Mouse (Mus musculus) urinary bladder, adult 2 months (tissue): ENCODE measurements around the gene Lta. TPM values are rescaled to one million over a fixed set of nuclear protein-coding genes. Genes with fewer than 3 reads are reported as not detected.

ENCODE experiments used
- DNase-seq: peaks from one replicate; pipeline ENCODE4 v3.0.0; 2022; ENCODE audit warnings: low spot score
- polyA plus RNA-seq: library from polyadenylated mRNA; depleted of rRNA; stranded (reverse); fragments of >200 nt; gene quantifications from 2 replicates; pipeline ENCODE4 v1.2.3, GENCODE M21; 2012; rRNA removed

The Lta gene
- polyA plus RNA-seq, 1 experiment: 0.43 TPM

GRCm38 (mm10) chr17:35158850-35159593, 46.1 kb downstream of the Lta start:
- DNase-seq: no peak

DNA sequence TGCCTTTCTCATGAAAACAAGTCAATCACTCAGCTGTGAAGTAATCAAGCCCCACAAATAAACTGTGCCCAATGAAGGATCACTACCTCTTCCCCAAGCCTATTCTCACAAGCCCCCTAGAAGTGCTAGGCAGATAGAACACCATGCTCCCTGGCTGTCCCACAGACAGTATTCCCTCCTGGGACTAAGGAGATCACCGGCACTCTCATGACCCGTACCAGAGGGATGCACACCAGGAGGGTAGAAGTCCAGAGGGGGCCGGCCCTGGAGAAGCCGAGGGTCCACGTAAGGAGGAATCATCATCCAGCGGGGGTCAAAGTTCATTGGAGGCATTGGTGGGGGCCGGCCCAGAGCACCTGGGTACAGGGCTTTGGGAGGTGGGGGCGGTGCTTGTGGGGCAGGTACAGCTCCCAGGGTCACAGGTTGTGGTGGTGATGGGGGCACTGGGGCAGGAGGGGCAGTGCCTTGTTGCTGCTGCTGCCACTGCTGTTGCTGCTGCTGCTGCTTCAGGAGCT, 47.4 kb downstream of the Lta start:
- no peak for DNase-seq

GRCm38 (mm10) chr17:35157254-35157653, 47.9 kb downstream of the Lta start:
- no peak for DNase-seq

DNA sequence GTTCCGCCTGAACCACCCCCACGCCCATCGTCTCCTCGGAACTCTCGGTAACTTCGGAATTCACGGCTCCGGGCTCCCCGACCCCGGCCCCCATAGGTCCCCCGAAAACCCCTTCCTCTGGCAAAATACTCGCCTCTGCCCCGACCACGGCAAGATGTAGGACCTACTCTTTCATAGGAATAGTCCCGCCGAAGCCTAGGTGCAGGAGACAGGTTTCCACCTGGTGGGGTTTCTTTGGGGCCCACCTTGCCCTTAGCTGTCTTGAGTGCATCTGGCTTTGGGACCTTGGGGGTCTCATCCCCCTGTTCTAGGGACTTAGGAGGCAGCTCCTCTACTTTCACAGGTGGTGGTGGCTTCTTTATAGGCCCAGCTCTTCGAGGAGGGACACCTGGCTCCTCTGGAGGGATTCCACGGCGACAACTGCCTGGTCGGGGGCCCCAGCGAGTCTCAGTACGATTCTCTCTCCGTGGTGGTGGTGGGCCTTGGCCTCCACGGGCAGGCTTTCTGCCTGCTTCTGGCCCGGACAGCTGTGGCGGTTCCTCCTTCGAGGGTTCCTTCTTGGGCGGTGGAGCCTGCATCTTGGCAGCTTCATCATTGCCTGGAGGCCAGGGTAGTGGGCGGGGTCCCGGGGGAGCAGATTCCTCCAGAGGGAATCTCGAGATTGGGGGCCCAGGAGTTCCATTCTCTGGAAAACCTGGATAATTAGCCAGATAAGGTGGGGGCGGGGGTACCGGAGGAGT, 48.5 kb downstream of the Lta start:
- no peak for DNase-seq

DNA sequence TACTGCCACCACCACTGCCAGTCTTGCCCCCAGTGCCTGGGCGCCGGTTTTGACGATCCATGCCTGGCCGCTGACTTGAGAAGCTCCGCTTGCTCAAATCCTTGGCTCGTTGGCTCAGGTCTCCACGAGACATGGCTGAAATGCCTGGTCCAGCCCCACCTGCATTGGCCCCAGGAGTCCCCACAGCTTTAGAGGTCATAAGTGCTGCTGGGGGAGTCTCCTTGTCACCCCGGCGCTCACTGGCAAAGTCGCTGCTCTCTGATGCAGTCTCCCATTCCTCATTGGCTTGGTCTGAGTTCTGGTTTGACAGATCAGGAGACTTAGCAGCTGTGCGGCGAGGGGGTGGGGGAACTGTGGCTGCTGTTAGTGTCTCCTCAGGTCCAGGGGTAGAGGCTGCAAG, 49.7 kb downstream of the Lta start:
- no peak for DNase-seq

DNA sequence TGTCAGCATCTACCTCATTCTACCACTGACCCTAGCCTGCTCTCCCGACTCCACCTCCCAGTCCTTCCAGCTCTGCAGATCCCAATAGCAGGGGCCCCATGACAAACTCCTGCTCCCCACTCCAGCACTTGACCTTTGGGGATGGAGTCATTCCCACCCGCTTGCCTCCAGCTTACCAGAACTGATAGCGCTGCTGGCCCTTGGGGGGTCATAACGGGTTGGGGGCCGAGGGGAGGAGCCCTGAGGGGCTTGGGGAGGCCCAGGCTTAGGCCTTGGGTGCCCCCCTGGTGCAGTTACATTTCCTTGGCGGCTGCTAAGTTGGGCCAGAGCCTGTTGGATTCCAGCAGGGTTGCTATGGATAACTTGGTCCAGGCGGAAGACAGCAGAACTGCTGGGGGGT, 50.5 kb downstream of the Lta start:
- DNase-seq: no peak

- no peak for DNase-seq
Measured at GRCm38 (mm10) chr17:35153931-35154330, 51.2 kb downstream of the Lta start.

Other genes starting within 250 kb of the Lta start
- gene Hspa1b, start 246.1 kb downstream of the Lta start, polyA plus RNA-seq: 100 and 116 TPM in 2 replicates
- gene Gm20481, start 235.4 kb downstream of the Lta start, polyA plus RNA-seq: not detected in 2 replicates
- gene Hspa1a, start 233.2 kb downstream of the Lta start, polyA plus RNA-seq: 52.7 and 54.4 TPM in 2 replicates
- 0.47 and 0.54 TPM in 2 replicates for gene Hspa1l, start 232.6 kb downstream of the Lta start, polyA plus RNA-seq
- gene Lsm2, start 223.5 kb downstream of the Lta start, polyA plus RNA-seq: 47.8 and 58.4 TPM in 2 replicates
- 49.8 and 53.0 TPM in 2 replicates for gene Vars, start 204.4 kb downstream of the Lta start, polyA plus RNA-seq
- 5.2 and 6.1 TPM in 2 replicates for gene Vwa7, start 188.8 kb downstream of the Lta start, polyA plus RNA-seq
- gene Sapcd1, start 177.3 kb downstream of the Lta start, polyA plus RNA-seq: 0.77 and 0.81 TPM in 2 replicates
- gene Msh5, start 158.6 kb downstream of the Lta start, polyA plus RNA-seq: 1.2 and 1.4 TPM in 2 replicates
- 149 and 191 TPM in 2 replicates for gene Clic1, start 155.4 kb downstream of the Lta start, polyA plus RNA-seq
- gene Ddah2, start 146.3 kb downstream of the Lta start, polyA plus RNA-seq: 60.5 and 68.6 TPM in 2 replicates
- 0.26 and 0.37 TPM in 2 replicates for gene Ly6g6c, start 140.0 kb downstream of the Lta start, polyA plus RNA-seq
- gene Mpig6b, start 139.2 kb downstream of the Lta start, polyA plus RNA-seq: 0.44 and 0.48 TPM in 2 replicates
- gene Ly6g6e, start 128.4 kb downstream of the Lta start, polyA plus RNA-seq: 9.5 and 12.9 TPM in 2 replicates
- gene Ly6g6d, start 127.3 kb downstream of the Lta start, polyA plus RNA-seq: 5.4 and 5.8 TPM in 2 replicates
- 0.15 TPM in 1 of 2 replicates, not detected in the other for gene Ly6g6f, start 119.7 kb downstream of the Lta start, polyA plus RNA-seq
- 104 and 114 TPM in 2 replicates for gene Abhd16a, start 116.1 kb downstream of the Lta start, polyA plus RNA-seq
- gene Ly6g5c, start 97.1 kb downstream of the Lta start, polyA plus RNA-seq: not detected in 2 replicates
- gene Ly6g5b, start 89.9 kb downstream of the Lta start, polyA plus RNA-seq: 1.0 and 1.2 TPM in 2 replicates
- gene Gpank1, start 83.9 kb downstream of the Lta start, polyA plus RNA-seq: 16.2 and 19.3 TPM in 2 replicates
- gene Csnk2b, start 83.3 kb downstream of the Lta start, polyA plus RNA-seq: 116 and 122 TPM in 2 replicates
- gene D17H6S53E, start 79.0 kb downstream of the Lta start, polyA plus RNA-seq: 10.2 and 12.6 TPM in 2 replicates
- 0.22 and 0.29 TPM in 2 replicates for gene Apom, start 73.3 kb downstream of the Lta start, polyA plus RNA-seq
- gene Bag6, start 70.2 kb downstream of the Lta start, polyA plus RNA-seq: 130 and 136 TPM in 2 replicates
- 170 and 213 TPM in 2 replicates for gene Prrc2a, start 40.5 kb downstream of the Lta start, polyA plus RNA-seq
- gene Aif1, start 29.3 kb downstream of the Lta start, polyA plus RNA-seq: 11.2 and 13.3 TPM in 2 replicates
- gene Lst1, start 16.9 kb downstream of the Lta start, polyA plus RNA-seq: 20.4 and 23.0 TPM in 2 replicates
- gene Ltb, start 10.9 kb downstream of the Lta start, polyA plus RNA-seq: 2.6 and 3.5 TPM in 2 replicates
- gene Tnf, start 3.3 kb downstream of the Lta start, polyA plus RNA-seq: 0.55 and 0.83 TPM in 2 replicates
- gene Gm16181, start 15.5 kb upstream of the Lta start, polyA plus RNA-seq: 0.18 TPM in 1 of 2 replicates, not detected in the other
- 11.9 and 14.5 TPM in 2 replicates for gene Atp6v1g2, start 28.3 kb upstream of the Lta start, polyA plus RNA-seq
- gene Nfkbil1, start 30.4 kb upstream of the Lta start, polyA plus RNA-seq: 14.0 and 15.4 TPM in 2 replicates
- 314 and 350 TPM in 2 replicates for gene Ddx39b, start 36.4 kb upstream of the Lta start, polyA plus RNA-seq
- gene H2-D1, start 57.4 kb upstream of the Lta start, polyA plus RNA-seq: 589 and 606 TPM in 2 replicates
- 0.19 TPM in 2 replicates for gene H2-Q1, start 115.1 kb upstream of the Lta start, polyA plus RNA-seq
- 3.0 and 3.4 TPM in 2 replicates for gene H2-Q2, start 136.9 kb upstream of the Lta start, polyA plus RNA-seq
- 69.6 and 78.7 TPM in 2 replicates for gene H2-Q4, start 174.3 kb upstream of the Lta start, polyA plus RNA-seq
- gene H2-Q6, start 219.5 kb upstream of the Lta start, polyA plus RNA-seq: 31.9 and 38.8 TPM in 2 replicates
- 56.1 and 64.7 TPM in 2 replicates for gene H2-Q7, start 233.8 kb upstream of the Lta start, polyA plus RNA-seq